Mouse (Mus musculus) hindbrain, embryonic 11.5 days (tissue): Measurements from ENCODE around the gene Plch1. TPM values are rescaled to one million over a fixed set of nuclear protein-coding genes. Genes with fewer than 3 reads are reported as not detected.

ENCODE experiments used
- ATAC-seq: fragments of 200-750 bp; cut with Nextera tagmentation; 2 replicates; pipeline ENCODE4 v1.8.0; 2017; ENCODE audit warnings: mild to moderate bottlenecking, moderate TSS enrichment, moderate library complexity; ENCODE audit not compliant: low FRiP score
- DNase-seq: peaks from one replicate; pipeline ENCODE4 v3.0.0-alpha.2; 2015; ENCODE audit warnings: low spot score
- H3K27ac ChIP-seq: fragments of 300-500 bp; sonication (generic); 2 replicates; pipeline ENCODE4 v1.5.1; 2014; ENCODE audit warnings: mild to moderate bottlenecking, low read depth, low read length
- H3K27me3 ChIP-seq: fragments of 300-500 bp; sonication (generic); 2 replicates; pipeline ENCODE4 v1.6.1; 2014; ENCODE audit warnings: mild to moderate bottlenecking, low read length, moderate library complexity, mixed read lengths; ENCODE audit not compliant: control insufficient read depth, insufficient read depth
- H3K36me3 ChIP-seq: fragments of 300-500 bp; sonication (generic); 2 replicates; pipeline ENCODE4 v1.6.1; 2014; ENCODE audit warnings: mild to moderate bottlenecking, low read length, moderate library complexity, mixed read lengths; ENCODE audit not compliant: control insufficient read depth, insufficient read depth
- H3K4me1 ChIP-seq: fragments of 300-500 bp; sonication (generic); replicated peaks from 2 replicates; pipeline ENCODE4 v1.6.1; 2014; ENCODE audit warnings: low read length, mixed read lengths; ENCODE audit not compliant: control insufficient read depth, insufficient read depth
- H3K4me2 ChIP-seq: fragments of 300-500 bp; sonication (generic); replicated peaks from 2 replicates; pipeline ENCODE4 v1.6.1; 2014; ENCODE audit warnings: mild to moderate bottlenecking, low read depth, low read length
- H3K4me3 ChIP-seq: fragments of 300-500 bp; sonication (generic); 2 replicates; pipeline ENCODE4 v1.5.1; 2014; ENCODE audit warnings: low read depth, low read length
- H3K9ac ChIP-seq: fragments of 300-500 bp; sonication (generic); 2 replicates; pipeline ENCODE4 v1.6.1; 2014; ENCODE audit warnings: low read depth, low read length
- H3K9me3 ChIP-seq: fragments of 300-500 bp; sonication (generic); 2 replicates; pipeline ENCODE4 v1.6.1; 2016; ENCODE audit warnings: low read length; ENCODE audit not compliant: control insufficient read depth
- WGBS: fragments of 180-500 bp; shearing (Covaris S2); extraction: QIAGEN DNeasy Blood & Tissue Kit; methylation state at CpG from one replicate; pipeline ENCODE4 v1.1.7; 2014; 5-methylcytosine and 5-hydroxymethylcytosine counted together
- polyA plus RNA-seq: library from polyadenylated mRNA; unstranded; fragments of >200 nt; fragmentation: Nextera tagmentation; extraction: Ambion mirVana; gene quantifications from 2 replicates; pipeline ENCODE4 v1.2.1, GENCODE M21; 2014

The Plch1 gene
- polyA plus RNA-seq, 1 experiment from 2014 or later = 34.6 TPM

DNA sequence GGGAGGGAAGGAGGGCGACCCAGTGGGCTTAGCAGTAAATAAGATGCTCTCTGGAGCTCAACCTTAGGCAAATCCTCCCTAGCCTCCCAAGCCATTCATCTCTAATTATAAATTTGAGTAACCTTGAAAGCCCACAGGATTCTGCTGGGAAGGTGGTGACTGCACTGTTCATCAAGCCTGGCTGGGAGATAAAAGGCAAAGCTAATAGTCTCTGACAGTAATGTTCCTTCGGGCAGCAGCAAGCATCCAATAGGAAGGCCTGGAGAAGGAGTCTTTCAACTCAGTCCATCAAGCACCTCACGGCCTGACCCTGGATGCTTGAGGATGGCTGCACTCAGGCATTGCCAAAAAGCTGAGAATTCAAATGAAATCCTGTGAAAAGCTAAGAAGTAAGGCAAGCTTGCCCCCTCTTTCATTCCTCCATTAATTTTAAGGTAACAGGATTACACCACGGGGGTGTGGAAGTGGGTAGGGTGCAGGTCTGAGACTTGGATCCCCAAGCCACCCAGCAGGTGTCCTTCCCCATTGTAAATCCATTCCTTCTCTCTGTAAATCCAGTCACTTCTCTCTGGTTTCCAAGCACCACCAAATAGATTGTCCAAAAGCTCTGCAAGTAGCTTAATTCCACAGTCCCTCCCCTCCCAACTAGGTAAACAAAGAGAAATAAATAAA lies 20.1 kb downstream of the Plch1 start:
- peak; percentile 64 for ATAC-seq

DNA sequence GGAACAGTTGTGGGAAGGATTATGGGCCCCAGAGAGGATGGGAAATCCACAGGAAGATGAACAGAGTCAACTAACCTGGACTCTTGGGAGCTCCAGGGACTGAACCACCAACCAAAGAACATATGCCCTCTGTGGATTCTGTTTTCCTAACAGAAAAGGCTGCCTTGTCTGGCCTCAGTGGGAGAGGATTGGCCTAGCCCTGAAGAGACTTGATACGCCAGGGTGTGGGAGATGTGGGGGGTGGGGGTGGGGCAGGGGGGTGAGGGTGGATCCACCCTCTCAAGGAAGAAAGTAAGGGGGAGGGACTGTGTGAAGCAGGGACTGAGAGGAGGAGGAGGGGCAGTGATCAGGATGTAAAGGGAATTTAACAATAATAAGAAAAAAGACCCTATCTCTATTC lies 26.5 kb downstream of the Plch1 start:
- Histone ChIP-seq H3K36me3 (no peaks in the 10 kb centered on the region), H3K4me1 (0 out of 2 replicates have a peak, but pooled peaks cover 4% of the 10 kb centered on the region), H3K4me3 (no peak overlapping the region), H3K4me2 (no peak overlapping the region), H3K27ac (no peak overlapping the region), H3K9ac (no peak overlapping the region), H3K9me3 (no peaks in the 10 kb centered on the region), H3K27me3 (no peaks in the 10 kb centered on the region)
- WGBS = 22% methylated on average over 1 of the region's 1 CpGs
- DNase-seq = no peak
- ATAC-seq = peak; percentile 54; the same call in 1 of the 2 replicates

More for the DNA sequence above, 20.1 kb downstream of the Plch1 start:
- no peak overlapping the region for H3K27ac ChIP-seq
- H3K4me3 ChIP-seq = no peak overlapping the region
- no peak overlapping the region for H3K4me2 ChIP-seq
- no peaks in the 10 kb centered on the region for H3K36me3 ChIP-seq
- no peaks in the 10 kb centered on the region for H3K4me1 ChIP-seq
- no peak for DNase-seq
- H3K9ac ChIP-seq = no peak overlapping the region
- H3K27me3 ChIP-seq = no peaks in the 10 kb centered on the region
- 48% methylated on average over 4 of the region's 4 CpGs for WGBS
- no peaks in the 10 kb centered on the region for H3K9me3 ChIP-seq

- H3K9ac ChIP-seq = no peak overlapping the region
- H3K27me3 ChIP-seq = no peaks in the 10 kb centered on the region
- ATAC-seq (peak; percentile 70), DNase-seq (no peak)
- no peak overlapping the region for H3K27ac ChIP-seq
- H3K4me1 ChIP-seq = 0 out of 2 replicates have a peak, but pooled peaks cover 4% of the 10 kb centered on the region
- 12% methylated on average over 2 of the region's 2 CpGs for WGBS
- no peak overlapping the region for H3K4me3 ChIP-seq
- H3K36me3 ChIP-seq = no peaks in the 10 kb centered on the region
- H3K9me3 ChIP-seq = no peaks in the 10 kb centered on the region
- no peak overlapping the region for H3K4me2 ChIP-seq
Observed at GRCm38 (mm10) chr3:63871249-63871648, 28.0 kb downstream of the Plch1 start.

DNA sequence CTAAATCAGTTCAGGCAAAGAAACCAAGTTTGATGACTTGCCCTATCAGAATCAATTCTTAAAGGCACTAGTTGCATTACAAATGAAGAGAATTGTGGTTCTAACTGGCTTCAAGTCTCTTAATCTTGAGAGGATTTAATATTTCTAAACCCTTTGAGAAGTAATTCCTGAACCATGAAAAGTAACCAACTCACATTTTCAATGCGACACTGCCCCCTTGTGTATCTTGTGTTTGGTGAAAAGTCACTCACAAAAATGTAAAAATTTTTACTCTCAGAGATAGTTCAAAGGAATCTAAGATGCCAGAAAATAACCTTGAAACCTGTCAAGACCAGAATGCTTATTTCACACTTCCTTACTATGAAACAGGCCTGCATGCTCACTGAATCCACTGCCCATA lies 31.0 kb downstream of the Plch1 start:
- WGBS = 74% methylated on average over 1 of the region's 1 CpGs
- DNase-seq (peak; percentile 61), ATAC-seq (no peak)
- Histone ChIP-seq H3K4me3 (no peak overlapping the region), H3K27ac (no peak overlapping the region), H3K36me3 (no peaks in the 10 kb centered on the region), H3K27me3 (no peaks in the 10 kb centered on the region), H3K4me2 (no peak overlapping the region), H3K9me3 (no peaks in the 10 kb centered on the region), H3K4me1 (0 out of 2 replicates have a peak, but pooled peaks cover 4% of the 10 kb centered on the region), H3K9ac (no peak overlapping the region)

DNA sequence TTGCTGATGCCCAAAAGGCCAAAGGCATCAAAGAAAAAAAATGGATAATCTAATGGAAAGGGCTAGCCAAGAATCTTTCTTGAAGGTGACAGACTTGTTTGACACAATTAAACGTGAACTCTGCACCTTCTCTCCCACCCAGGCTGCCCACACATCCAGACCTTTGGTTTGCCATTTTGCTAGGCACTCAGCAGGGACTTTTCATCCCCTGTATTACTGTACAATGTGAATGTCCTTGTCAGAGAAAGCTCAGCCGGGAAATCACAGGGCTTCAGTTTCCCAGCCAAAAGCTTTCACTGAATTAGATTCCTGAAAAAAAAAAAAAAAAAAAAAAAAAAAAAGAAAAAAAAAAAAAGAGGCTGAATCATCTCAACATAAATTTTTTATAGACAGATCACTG lies 34.2 kb downstream of the Plch1 start:
- H3K27me3 ChIP-seq = no peaks in the 10 kb centered on the region
- ATAC-seq (no peak), DNase-seq (no peak)
- 76% methylated on average over 2 of the region's 2 CpGs for WGBS
- no peak overlapping the region for H3K4me3 ChIP-seq
- no peak overlapping the region for H3K9ac ChIP-seq
- no peak overlapping the region for H3K27ac ChIP-seq
- no peaks in the 10 kb centered on the region for H3K9me3 ChIP-seq
- H3K4me2 ChIP-seq = no peak overlapping the region
- H3K36me3 ChIP-seq = no peaks in the 10 kb centered on the region
- no peaks in the 10 kb centered on the region for H3K4me1 ChIP-seq

- Histone ChIP-seq H3K9ac (no peak overlapping the region), H3K4me3 (no peak overlapping the region), H3K9me3 (no peaks in the 10 kb centered on the region), H3K27me3 (no peaks in the 10 kb centered on the region), H3K36me3 (no peaks in the 10 kb centered on the region), H3K27ac (no peak overlapping the region), H3K4me1 (no peaks in the 10 kb centered on the region), H3K4me2 (no peak overlapping the region)
- WGBS = 82% methylated on average over 10 of the region's 10 CpGs
- DNase-seq (no peak), ATAC-seq (no peak)
Observed at GRCm38 (mm10) chr3:63862716-63863115, 36.6 kb downstream of the Plch1 start.

- DNase-seq (no peak), ATAC-seq (no peak)
- Histone ChIP-seq H3K36me3 (no peaks in the 10 kb centered on the region), H3K9me3 (no peaks in the 10 kb centered on the region), H3K4me3 (no peak overlapping the region), H3K27ac (no peak overlapping the region), H3K9ac (no peak overlapping the region), H3K4me2 (no peak overlapping the region), H3K27me3 (no peaks in the 10 kb centered on the region), H3K4me1 (no peaks in the 10 kb centered on the region)
- 81% methylated on average over 5 of the region's 5 CpGs for WGBS
Observed at GRCm38 (mm10) chr3:63852828-63853227, 46.4 kb downstream of the Plch1 start.

GRCm38 (mm10) chr3:63851125-63851698 lies 48.1 kb downstream of the Plch1 start:
- H3K27ac ChIP-seq = peak overlapping the region; percentile 10; the same call in 1 of the 2 replicates
- no peak overlapping the region for H3K4me3 ChIP-seq
- no peaks in the 10 kb centered on the region for H3K36me3 ChIP-seq
- H3K27me3 ChIP-seq = no peaks in the 10 kb centered on the region
- no peaks in the 10 kb centered on the region for H3K9me3 ChIP-seq
- 46% methylated on average over 12 of the region's 12 CpGs for WGBS
- no peak overlapping the region for H3K9ac ChIP-seq
- H3K4me2 ChIP-seq = peak overlapping the region; percentile 17; the same call in 1 of the 2 replicates
- ATAC-seq = peak; percentile 68
- H3K4me1 ChIP-seq = no peaks in the 10 kb centered on the region
- peak; percentile 26 for DNase-seq
